Mouse (Mus musculus) stomach, postnatal 0 days (tissue): ENCODE measurements at regions not wholly inside any gene's neighbourhood (a gene's known extent, or its start where the extent isn't known, plus 50 kb on each side); places are given as distances from the start of the nearest gene placed in this dataset.

Source experiments
- CTCF ChIP-seq: IDR thresholded peaks from 2 replicates; pipeline ENCODE4 v1.5.1; 2016; ENCODE audit warnings: antibody characterized with exemption, low read depth, mild to moderate bottlenecking, moderate library complexity
- EP300 ChIP-seq: optimal IDR thresholded peaks from 2 replicates; pipeline ENCODE3; 2016; ENCODE audit warnings: antibody characterized with exemption

DNA sequence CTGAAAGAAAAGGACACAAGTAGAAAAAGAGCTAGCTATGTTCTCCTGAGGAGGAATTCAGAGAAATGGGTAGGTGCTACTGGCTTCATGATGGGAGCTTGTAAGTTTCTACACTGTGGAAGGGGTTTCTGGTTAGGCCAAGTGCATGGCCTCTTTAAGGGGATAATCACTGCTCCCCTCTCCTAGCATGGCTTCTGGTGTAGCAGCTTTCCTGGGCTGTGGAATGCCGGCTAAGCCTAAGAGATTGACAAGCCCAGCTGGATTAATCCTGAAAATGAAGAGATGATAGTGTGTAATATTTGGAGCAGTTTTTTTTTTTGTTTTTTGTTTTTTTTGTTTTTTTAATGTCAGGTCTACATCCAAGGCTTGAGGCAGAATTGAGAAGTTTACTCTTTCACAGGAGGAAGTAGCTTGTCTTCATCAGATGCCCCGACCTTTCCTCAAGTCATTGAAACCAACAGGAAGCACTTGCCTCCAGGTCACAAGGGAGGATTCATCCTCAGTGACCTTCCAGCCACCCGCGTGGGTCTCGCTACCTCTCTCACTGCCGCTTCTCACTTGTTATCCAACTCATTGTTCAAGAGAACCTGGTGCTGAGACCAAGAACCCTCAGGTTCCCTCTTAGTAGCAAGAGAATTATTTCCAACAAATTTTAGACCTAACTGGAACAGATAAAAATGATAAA lies 144.5 kb downstream of the Qrsl1 start:
- TF ChIP-seq CTCF (no peak), EP300 (no peak)
